Comparison of ENCODE assay signal across 9 mouse cellular contexts in the genomic region with DNA sequence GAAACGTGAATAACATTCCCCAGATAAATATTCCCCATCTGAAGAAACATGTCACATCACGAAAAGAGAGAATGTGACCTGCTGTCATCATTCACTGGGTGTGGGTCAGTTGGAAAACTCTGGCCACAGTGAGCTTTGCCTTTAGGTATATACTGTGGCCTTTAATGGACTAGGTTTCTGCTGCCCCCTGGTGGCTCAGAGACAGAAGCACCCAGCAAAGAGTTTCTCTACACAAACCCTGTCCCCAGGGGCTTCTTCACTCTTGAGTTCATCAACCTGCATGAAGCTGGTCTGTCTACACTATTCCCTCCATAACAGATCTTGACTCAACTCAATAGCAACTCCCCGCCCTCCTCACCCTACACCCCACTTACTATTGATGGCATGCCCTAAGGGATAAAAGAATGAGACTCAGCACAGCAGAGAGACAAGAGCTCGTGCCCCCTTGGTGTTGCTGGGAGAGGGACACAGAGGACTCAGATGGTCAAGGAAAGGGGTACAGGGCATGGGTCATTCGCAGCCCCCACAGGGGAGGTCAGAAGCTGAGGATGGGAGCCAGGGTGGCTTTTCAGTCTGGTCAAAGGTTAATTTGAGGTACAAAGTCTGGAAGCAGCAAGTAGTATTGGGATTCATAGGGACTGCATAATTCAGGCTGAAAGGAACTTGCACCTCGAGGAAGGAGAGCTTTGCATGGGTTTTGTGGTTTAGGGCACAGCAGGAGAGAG. TPM values are rescaled to one million over a fixed set of nuclear protein-coding genes. Genes with fewer than 3 reads are reported as not detected.
DNase-seq lines count a peak whose midpoint lies in the region; ATAC-seq and TF ChIP-seq lines count a peak whose summit lies in the region.
"Had no signal": no experiment of that assay in that cellular context is flagged by ENCODE, and none has a peak within 500 bp of the region (broad histone marks: within the 10 kb centered on the region; RNA-seq: fewer than 3 reads in every experiment).

No protein-coding gene starts in this region.

- WGBS in lung, postnatal 0 days = 15% methylated on average over 6 of the region's 6 CpGs

- POLR2A ChIA-PET in Patski (lab: Charles Lee) = no interaction called here

- H3K4me2 ChIP-seq in lung, postnatal 0 days (replicated peaks; ENCODE audit: low read depth, low read length) = no peak overlapping the region

- intact Hi-C loops in heart, postnatal 10 days (cut with DNase I) = loop anchor here (1.0 kb wide), 2 partner anchors 47 to 134 kb away; no protein-coding TSS in a partner anchor

- no peak overlapping the region for H3K9ac ChIP-seq in lung, postnatal 0 days (replicated peaks; ENCODE audit: low read depth)

- H3K27me3 ChIP-seq in Patski = peaks cover 9% of the 10 kb centered on the region
- H3K27me3 ChIP-seq in lung, postnatal 0 days (replicated peaks; ENCODE audit: insufficient read depth, low read length) = no peaks in the 10 kb centered on the region

- H3K9me3 ChIP-seq in lung, postnatal 0 days (ENCODE audit: low read length) = no peaks in the 10 kb centered on the region

- H3K4me1 ChIP-seq in lung, postnatal 0 days (ENCODE audit: insufficient read depth, low read depth, low read length) = no peaks in the 10 kb centered on the region

- no peaks in the 10 kb centered on the region for H3K36me3 ChIP-seq in lung, postnatal 0 days (ENCODE audit: insufficient read depth, low read length)

- CTCF ChIA-PET in Patski (lab: Charles Lee) = interaction anchor here (0.8 to 3.1 kb wide), 13 partner anchors 9 to 312 kb away, joined by 3 to 26 read pairs (median 4); partner anchors contain the start of genes Eppin and Spint4

- peak; percentile 30 to 63 for DNase-seq in CD8-positive naive resting alpha-beta T cell, adult 2 months (ENCODE audit: low read depth in 2 of 2, low spot score in 2 of 2)
- no peak for DNase-seq in Patski (ENCODE audit: low read depth, low spot score)
- peak; percentile 84 for DNase-seq in embryo, embryonic 10 days (ENCODE audit: low spot score)
- DNase-seq in heart, postnatal 10 days = peak; percentile 70 to 80
- peak; percentile 33 for DNase-seq in layer of hippocampus, adult 9-11 months
- peak; percentile 73 for DNase-seq in lung, postnatal 0 days (ENCODE audit: low spot score)
- DNase-seq in right cerebral cortex, postnatal 36 days (ENCODE audit: low spot score in 2 of 2) = peak; percentile 17 to 18
- DNase-seq in urinary bladder, postnatal 36 days (ENCODE audit: low spot score in 2 of 2) = peak; percentile 52 to 65

- H3K4me3 ChIP-seq in lung, postnatal 0 days (ENCODE audit: low read depth, low read length) = no peak overlapping the region

- in situ Hi-C loops in Patski (cut with MboI; ENCODE audit: low pct_unique_long_range_greater_than_20kb) = loop anchor here (5.0 kb wide), 1 partner anchor 44 kb away; no protein-coding TSS in a partner anchor

- no peak for ATAC-seq in Patski
- ATAC-seq in lung, postnatal 0 days = peak; percentile 75

- H3K27ac ChIP-seq in lung, postnatal 0 days (ENCODE audit: low read length) = no peak overlapping the region

- peak; percentile 93 for TF ChIP-seq CTCF in Patski (IDR thresholded peaks at IDR 0.05)
- peak; percentile 88 for TF ChIP-seq CTCF in lung, postnatal 0 days (IDR thresholded peaks at IDR 0.05)

- TF ChIP-seq EP300 in lung, postnatal 0 days (IDR thresholded peaks at IDR 0.05) = no peak

RNA-seq across cellular contexts. Expression of gene Spint5, which starts 11.0 kb away (rescaled TPM):
- polyA plus RNA-seq in Patski (2021) = not detected
- total RNA-seq in heart, postnatal 10 days (2021) = not detected
- polyA plus RNA-seq in lung, postnatal 0 days (2015; fragmentation: Nextera tagmentation; extraction: Ambion mirVana) = not detected in 2 replicates
- polyA plus RNA-seq: heart, embryonic 14.5 days had no signal

RNA-seq across cellular contexts. Expression of gene Wfdc3, which starts 19.7 kb away (rescaled TPM):
- polyA plus RNA-seq in Patski (2021) = 0.47 TPM
- under 1 TPM; 0.17 to 0.40 TPM for total RNA-seq in heart, postnatal 10 days (2021)
- 6.4 and 6.6 TPM in 2 replicates for polyA plus RNA-seq in lung, postnatal 0 days (2015; fragmentation: Nextera tagmentation; extraction: Ambion mirVana)

RNA-seq across cellular contexts. Expression of gene Dnttip1, which starts 19.7 kb away (rescaled TPM):
- 49.8 TPM for polyA plus RNA-seq in Patski (2021)
- 10 to 100 TPM; 35.8 to 38.5 TPM for total RNA-seq in heart, postnatal 10 days (2021)
- polyA plus RNA-seq in lung, postnatal 0 days (2015; fragmentation: Nextera tagmentation; extraction: Ambion mirVana) = 47.1 and 47.2 TPM in 2 replicates

RNA-seq across cellular contexts. Expression of gene Spint4, which starts 27.8 kb away (rescaled TPM):
- not detected for polyA plus RNA-seq in Patski (2021)
- not detected for total RNA-seq in heart, postnatal 10 days (2021)
- polyA plus RNA-seq in lung, postnatal 0 days (2015; fragmentation: Nextera tagmentation; extraction: Ambion mirVana) = not detected in 2 replicates
- polyA plus RNA-seq: heart, embryonic 14.5 days had no signal

RNA-seq across cellular contexts. Expression of gene Wfdc13, which starts 41.1 kb away (rescaled TPM):
- polyA plus RNA-seq in Patski (2021) = not detected
- not detected for total RNA-seq in heart, postnatal 10 days (2021)
- 1.3 and 1.9 TPM in 2 replicates for polyA plus RNA-seq in lung, postnatal 0 days (2015; fragmentation: Nextera tagmentation; extraction: Ambion mirVana)
